Mouse (Mus musculus) heart, postnatal 14 days (tissue): ENCODE measurements around the gene Arfrp1. TPM values are rescaled to one million over a fixed set of nuclear protein-coding genes. Genes with fewer than 3 reads are reported as not detected.

Source experiments
- DNase-seq, 2 experiments: peaks; one replicate each; pipeline ENCODE4 v3.0.0; 2021 to 2022
- intact Hi-C: fragments of 180-260 bp; cut with DNase I; formaldehyde crosslinking; loops from one replicate; pipeline ENCODE4 v1.15.1; 2025
- total RNA-seq, 2 experiments: library from RNA; stranded (reverse); gene quantifications; 2 replicates each; pipeline ENCODE4 v1.2.3; 2021

Arfrp1 gene
- total RNA-seq, 2 experiments from 2014 or later: 43.9 to 44.0 TPM

GRCm38 (mm10) chr2:181313006-181313343 lies 52.2 kb downstream of the Arfrp1 start:
- no peak for DNase-seq
- intact Hi-C loops: no loop called here

- DNase-seq: no peak
- intact Hi-C loops: no loop called here
Observed at GRCm38 (mm10) chr2:181312435-181312834, 52.8 kb downstream of the Arfrp1 start.

Other genes starting within 250 kb of the Arfrp1 start
- under 1 TPM in 1 of 2 experiments, not detected in 1; 0.22 TPM for gene Kcnq2, start 230.1 kb downstream of the Arfrp1 start, total RNA-seq
- 1,000 to 10,000 TPM in 1 of 2 experiments, 100 to 1,000 TPM in 1; 981 to 1,021 TPM for gene Eef1a2, start 208.4 kb downstream of the Arfrp1 start, total RNA-seq
- gene Ppdpf, start 178.2 kb downstream of the Arfrp1 start, total RNA-seq: 10 to 100 TPM; 45.2 to 49.2 TPM
- not detected for gene Ptk6, start 162.6 kb downstream of the Arfrp1 start, total RNA-seq
- under 1 TPM; 0.17 to 0.61 TPM for gene Srms, start 152.2 kb downstream of the Arfrp1 start, total RNA-seq
- under 1 TPM in 1 of 2 experiments, not detected in 1; 0.20 TPM for gene Fndc11, start 145.4 kb downstream of the Arfrp1 start, total RNA-seq
- 10 to 100 TPM; 12.8 to 12.9 TPM for gene Helz2, start 123.4 kb downstream of the Arfrp1 start, total RNA-seq
- gene Gmeb2, start 77.4 kb downstream of the Arfrp1 start, total RNA-seq: 10 to 100 TPM; 11.5 to 13.3 TPM
- under 1 TPM in 1 of 2 experiments, not detected in 1; 0.24 TPM for gene Stmn3, start 50.9 kb downstream of the Arfrp1 start, total RNA-seq
- 10 to 100 TPM; 15.8 to 18.5 TPM for gene Rtel1, start 45.7 kb downstream of the Arfrp1 start, total RNA-seq
- gene Zgpat, start 476 bp downstream of the Arfrp1 start, total RNA-seq: 10 to 100 TPM; 21.0 to 21.4 TPM
- 1 to 10 TPM; 7.9 to 8.7 TPM for gene Lime1, start 14.7 kb upstream of the Arfrp1 start, total RNA-seq
- 10 to 100 TPM; 13.8 to 14.4 TPM for gene Zbtb46, start 94.0 kb upstream of the Arfrp1 start, total RNA-seq
- gene Abhd16b, start 127.8 kb upstream of the Arfrp1 start, total RNA-seq: not detected
- 10 to 100 TPM; 63.4 to 68.9 TPM for gene Tpd52l2, start 131.7 kb upstream of the Arfrp1 start, total RNA-seq
- gene Dnajc5, start 155.1 kb upstream of the Arfrp1 start, total RNA-seq: 10 to 100 TPM; 81.4 to 83.8 TPM
- gene Uckl1, start 219.5 kb upstream of the Arfrp1 start, total RNA-seq: 10 to 100 TPM; 41.0 to 47.0 TPM
- gene Prpf6, start 226.5 kb upstream of the Arfrp1 start, total RNA-seq: 10 to 100 TPM; 30.9 to 37.1 TPM
- gene Zfp512b, start 227.4 kb upstream of the Arfrp1 start, total RNA-seq: 10 to 100 TPM; 20.4 to 27.3 TPM
- 1 to 10 TPM; 1.8 to 2.1 TPM for gene Samd10, start 233.8 kb upstream of the Arfrp1 start, total RNA-seq